Mouse (Mus musculus) cerebellum, adult 9-11 months (tissue): ENCODE results near the gene Tab1.
A peak's percentile ranks its signal among the peaks of the same experiment; 100 is the strongest.

Experiments used
- DNase-seq: peaks from one replicate; pipeline ENCODE4 v3.0.0; 2022

Tab1 gene

DNA sequence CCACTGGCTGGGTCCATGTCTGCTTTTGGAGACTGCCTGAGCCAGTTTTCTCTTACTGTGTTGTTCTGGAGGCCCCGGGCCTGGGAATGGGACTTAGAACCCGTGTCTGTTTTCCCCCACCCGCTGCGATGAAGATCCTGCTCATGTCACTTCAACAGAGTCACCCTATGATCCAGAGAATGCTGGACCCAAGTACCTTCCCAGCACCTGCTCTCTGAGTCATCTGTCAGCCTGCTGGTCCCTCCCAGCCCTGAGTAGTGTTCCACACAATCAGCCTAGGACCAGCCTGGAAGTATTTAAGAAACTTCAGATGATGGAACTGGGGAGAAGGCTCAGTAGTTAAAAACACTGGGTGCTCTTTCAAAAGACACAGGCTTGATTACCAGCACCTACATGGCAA lies 30.8 kb downstream of the Tab1 start:
- DNase-seq, result no peak

DNA sequence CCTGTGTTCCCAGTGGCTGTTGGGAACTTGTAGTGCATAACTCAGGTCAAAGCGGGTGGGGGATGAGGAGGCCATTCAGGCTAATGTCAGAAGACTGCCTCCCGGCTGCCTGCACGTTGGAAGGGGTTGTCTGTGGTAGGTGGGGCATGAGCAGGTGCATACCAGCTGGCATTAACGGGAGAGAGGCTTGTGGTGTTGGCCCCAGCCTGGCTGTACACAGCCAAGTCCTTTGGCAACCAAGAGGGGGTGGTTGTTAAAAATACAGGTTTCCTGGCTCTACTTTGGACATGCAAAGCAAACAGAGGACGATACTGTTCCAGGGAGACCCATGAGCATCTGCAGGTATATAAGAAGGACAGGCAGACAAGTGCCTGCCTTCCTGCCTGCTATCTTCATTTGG lies 32.5 kb downstream of the Tab1 start:
- DNase-seq, result peak; percentile 92

DNA sequence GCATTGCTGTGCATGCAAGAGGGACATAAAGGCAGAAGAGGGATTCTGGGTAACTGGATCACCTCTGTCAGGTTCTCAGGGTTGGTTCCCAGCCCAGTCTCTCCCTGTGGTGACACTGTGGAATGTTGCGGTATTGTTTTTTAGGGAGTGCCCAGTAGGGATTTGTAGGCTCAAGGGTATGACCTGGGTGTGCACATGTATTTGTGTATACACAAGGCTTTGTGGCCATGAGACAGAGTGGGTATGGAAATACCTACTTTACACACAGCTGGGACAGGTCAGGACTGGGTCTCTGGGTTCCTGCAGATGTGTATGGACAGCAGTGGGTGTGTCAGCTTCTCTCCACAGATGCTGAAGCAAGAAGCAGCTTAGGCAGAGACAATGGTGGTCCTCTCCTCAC lies 36.6 kb downstream of the Tab1 start:
- no peak for DNase-seq

DNA sequence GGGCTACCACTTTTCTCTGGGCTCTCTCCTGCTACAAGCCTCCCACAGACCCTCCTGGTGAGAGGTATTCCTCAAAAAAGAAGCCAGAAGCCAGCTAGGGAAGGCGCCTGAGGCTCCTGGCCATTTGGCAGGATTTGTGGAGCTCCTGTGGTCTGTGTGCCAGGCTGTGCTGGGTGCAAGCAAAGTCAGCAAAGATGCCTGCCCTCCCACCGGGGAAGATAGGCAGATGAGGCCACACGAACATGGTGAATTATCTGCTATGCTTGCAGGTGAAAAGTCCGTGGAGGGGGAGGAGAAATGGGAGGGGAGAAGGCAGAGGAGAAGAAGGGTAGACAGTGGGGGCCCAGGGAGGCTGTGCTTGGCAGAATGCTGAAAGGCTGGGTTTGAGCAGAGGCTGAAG lies 37.4 kb downstream of the Tab1 start:
- peak; percentile 73 for DNase-seq

DNA sequence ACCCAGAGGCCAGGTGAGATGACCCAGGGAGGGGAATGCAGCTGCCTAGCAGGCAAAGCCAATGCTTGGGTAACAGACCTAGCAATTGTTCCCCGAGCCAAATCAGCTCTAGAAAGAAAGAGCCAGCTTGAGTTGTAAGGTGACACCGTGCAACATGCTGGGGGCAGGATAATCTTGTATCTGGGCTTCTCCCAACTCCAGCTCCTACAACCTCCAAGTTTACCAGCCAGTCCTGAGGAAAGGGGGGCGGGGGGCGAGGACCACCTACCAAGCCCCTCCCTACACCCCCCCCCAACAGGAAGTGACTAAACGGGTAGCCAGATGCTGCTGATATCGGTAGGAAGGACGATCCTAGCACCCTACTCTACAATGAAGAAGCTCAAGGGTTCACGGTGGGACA lies 38.4 kb downstream of the Tab1 start:
- DNase-seq, result no peak

DNA sequence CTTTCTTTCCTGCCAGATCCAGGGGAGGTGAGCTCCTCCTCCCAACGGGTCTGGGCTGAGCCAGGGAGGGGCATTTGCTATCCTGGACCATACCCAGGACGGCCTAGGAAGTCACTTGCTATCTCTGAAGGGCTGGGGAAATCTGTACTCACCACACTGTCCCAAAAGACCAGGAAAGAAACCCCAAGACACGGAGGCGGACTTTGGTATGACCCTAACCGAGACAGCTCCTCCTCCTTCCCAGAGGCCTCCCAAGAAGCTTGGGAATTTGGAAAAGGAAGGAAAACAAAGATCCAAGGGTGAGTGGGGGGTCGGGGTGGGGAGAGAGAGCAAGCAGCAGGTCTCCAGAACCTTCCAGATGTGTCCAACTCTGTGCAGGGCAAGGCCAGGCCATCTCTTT lies 38.9 kb downstream of the Tab1 start:
- peak; percentile 48 for DNase-seq

DNA sequence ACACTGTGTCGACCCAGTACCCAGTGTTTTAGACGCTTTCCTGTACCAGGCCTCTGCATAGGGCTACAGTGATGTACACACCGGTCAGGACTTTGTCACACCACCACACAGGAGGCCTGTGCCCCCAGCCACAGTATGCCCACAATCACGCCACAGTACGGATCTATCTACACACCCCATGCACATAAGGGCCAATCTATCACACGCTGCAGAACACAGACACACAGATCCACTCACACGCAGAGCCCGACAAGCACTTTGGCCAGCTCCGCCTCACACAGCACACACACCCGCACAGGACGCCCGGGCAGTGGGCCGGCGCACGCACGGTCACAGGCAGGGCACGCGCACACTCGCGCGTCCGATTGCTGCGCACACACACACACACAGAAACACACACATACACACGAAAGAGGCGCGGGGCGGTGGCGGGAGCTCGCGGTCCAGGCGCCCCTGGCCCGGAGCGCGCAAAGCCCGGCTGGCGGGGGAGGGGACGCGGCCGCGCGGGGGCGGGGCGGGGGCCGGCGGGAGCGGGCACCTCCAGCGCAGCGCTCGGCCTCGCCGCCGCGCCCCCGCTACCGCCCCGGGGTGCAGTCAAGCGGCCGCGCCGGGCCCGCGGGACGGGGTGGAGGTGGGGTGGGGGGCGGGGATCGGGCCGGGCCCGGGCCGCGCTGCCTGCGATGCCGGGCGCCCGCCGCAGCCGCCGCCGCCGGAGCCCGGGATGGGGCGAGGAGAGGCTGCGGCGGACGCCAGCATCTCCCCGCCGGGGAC lies 40.3 kb downstream of the Tab1 start, which contains the start of gene Mgat3:
Gene Mgat3 (plus strand): TSS at position 721 of the 771 bp plus-strand sequence.
- DNase-seq, result peak; percentile 81

DNA sequence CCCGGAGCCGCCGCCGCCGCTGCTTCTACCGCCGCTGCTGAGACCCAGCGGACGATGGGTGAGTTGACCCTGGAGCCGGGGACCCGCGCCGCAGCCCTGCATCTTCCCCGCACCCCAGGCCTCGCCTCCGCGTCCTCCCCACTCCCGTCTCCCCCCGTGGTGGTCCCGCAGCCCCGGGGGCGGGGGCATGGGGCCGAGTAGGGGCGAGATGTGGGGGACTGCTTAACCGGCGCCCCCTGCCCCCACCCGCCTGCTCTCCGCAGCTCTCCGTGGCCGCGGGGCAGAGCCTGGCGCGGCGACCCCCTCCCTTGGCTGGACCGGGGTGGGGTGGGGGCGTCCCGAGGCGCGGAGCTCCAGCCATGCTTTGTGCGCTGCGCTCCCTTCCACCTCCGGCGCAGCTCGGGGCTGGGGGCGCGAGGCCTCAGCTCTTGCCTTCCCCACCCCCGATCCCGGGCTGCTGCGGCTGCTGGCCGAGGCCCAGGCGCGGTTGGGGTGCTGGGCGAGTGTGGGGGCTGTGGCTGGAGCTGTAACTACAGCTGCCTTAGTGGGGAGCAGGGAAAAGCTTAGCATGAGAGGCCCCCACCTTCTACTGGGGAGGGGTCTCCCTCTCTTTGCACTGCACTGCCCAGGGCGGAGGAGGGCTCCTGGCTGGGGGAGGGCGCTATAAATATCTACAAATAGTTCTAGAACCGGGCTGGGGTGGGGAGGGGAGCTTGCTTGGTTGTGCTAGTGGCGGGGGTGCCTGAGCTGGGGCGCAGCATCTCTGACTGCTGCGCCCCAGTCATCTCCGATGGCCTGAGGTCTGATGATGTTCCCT lies 41.1 kb downstream of the Tab1 start:
- DNase-seq, result peak; percentile 79

DNA sequence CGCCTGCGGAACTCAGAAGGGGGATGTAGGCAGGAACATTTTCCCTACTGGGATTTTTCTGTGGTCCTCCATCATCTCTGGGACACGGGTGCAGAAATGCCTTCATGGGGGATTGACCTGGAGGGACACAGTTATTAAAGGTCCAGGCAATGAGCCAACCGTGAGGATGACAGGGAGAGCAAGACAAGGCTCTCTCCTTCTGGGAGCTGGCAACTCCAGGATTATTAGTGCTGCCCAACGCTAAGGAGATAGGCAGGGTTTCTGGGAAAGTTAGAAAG lies 41.6 kb downstream of the Tab1 start:
- DNase-seq, result peak; percentile 77

DNA sequence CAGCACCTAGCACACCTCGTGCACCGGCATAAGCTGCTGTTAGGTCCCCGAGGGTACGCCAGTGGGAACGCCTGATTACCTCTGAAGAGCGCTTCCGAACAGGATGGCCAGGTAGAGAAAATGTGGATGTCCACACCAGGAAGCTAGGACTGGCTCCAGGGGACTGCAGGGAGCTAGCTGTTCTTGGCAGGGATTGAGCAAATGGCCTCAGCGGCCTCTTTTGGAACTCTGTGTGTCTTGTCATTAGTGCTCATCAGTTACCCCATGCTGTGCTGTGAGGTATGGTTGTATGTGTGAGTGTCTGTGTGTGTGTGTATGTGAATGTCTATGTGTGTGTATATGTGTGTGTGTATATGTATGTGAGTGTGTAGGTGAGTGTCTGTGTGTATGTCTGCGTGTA lies 42.4 kb downstream of the Tab1 start:
- peak; percentile 84 for DNase-seq

DNA sequence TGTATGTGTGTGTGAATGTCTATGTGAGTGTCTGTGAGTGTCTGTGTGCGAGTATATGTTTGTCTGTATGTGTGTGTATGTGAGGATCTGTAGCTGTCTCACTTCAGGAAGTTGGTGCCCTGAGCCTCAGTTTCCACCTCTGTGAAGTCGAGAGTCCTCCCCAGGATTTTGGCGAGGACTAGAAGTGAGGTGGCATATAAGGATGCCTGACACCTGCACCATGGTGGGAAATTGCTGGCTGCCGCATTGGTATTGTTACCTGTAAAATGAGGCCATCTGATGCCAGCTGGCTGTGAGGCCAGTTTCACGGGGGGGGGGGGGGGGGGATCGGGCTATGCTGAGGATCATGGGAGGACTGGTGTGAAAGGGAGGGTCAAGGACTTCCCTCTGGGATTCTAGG lies 42.8 kb downstream of the Tab1 start:
- peak; percentile 55 for DNase-seq

DNA sequence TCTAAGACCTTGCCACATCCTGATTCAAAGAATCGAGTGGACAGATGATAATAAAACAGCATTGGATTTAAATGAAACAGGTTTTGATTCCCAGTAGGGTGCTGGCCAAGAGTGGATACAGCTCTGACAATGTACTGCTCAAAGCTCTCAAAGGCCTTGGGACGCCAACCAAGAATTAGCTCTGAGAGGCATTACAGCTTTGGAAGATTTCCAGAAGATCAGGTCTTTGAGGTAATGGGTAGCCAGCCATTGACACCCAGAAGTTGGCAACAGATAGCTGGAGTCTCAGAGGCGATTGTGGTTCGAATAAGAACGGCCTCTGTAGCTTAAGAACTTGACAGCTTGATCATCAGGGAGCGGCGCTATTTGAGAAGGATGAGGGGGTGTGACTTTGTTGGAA lies 48.6 kb downstream of the Tab1 start:
- DNase-seq, result no peak

DNA sequence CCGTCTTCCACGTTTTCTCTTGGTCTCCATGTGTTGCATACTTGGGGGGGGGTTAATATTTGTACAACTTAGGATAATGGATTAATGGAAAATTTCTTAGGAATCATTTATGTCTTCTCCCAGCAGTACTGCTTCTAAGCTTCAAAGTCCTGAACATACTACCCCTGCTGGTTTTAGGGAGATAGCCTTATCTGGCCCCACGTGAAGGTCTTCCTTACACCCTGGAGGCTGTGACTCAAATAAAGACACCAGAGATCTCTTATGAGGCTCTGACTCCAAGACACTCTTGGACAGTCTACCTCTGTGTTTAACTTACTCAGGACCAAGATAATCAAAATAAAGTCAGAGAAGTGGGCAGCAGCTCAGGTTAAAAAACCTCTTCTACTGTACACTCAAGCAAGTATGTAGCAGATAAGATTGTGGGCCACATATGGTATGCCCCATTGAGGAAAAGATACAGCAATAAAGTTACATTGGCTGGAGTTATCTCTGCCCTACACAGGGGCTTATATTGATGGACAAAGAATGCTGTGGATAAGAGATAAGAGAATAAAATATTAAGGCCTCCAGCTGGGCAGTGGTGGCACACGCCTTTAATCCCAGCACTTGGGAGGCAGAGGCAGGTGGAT lies 49.3 kb downstream of the Tab1 start:
- DNase-seq, result no peak

DNA sequence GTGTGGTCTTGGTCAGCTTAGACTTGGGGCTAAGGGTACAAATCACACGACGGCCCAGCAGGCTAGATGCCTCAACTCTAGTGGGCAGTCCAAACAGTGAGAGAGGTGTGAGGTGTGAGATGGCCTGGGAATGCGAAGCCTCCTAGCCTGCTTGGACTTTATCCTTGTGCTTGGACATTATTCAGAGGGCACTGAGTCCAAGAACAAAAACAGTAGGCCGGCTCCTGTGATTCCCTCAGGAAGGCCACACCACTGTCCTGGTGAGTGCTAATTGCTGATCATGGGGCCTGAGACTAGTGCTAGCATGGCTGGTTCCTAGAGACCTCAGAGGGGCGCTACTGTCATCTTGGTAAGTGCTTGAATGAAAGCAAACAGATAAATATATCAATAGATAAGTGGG lies 56.0 kb downstream of the Tab1 start:
- no peak for DNase-seq

DNA sequence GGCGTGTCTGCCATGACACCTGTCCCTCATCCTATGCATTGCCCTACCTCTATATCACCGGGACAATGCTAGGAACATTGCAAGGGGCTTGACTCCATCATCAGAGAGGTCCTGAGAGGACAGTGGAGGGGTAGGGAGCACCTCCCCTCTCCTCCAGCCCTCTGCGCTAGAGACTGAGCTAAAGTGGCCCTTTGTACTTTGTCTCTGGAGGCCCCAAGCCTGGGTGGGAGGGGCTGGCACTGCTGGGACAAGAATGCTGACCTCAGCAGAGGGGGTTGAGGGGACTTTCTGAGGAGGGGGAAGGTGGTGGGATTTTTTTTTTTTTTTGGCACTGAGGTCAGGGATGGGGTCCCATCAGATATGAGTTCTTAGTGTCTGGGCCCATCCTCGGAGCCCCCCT lies 57.1 kb downstream of the Tab1 start:
- no peak for DNase-seq

DNA sequence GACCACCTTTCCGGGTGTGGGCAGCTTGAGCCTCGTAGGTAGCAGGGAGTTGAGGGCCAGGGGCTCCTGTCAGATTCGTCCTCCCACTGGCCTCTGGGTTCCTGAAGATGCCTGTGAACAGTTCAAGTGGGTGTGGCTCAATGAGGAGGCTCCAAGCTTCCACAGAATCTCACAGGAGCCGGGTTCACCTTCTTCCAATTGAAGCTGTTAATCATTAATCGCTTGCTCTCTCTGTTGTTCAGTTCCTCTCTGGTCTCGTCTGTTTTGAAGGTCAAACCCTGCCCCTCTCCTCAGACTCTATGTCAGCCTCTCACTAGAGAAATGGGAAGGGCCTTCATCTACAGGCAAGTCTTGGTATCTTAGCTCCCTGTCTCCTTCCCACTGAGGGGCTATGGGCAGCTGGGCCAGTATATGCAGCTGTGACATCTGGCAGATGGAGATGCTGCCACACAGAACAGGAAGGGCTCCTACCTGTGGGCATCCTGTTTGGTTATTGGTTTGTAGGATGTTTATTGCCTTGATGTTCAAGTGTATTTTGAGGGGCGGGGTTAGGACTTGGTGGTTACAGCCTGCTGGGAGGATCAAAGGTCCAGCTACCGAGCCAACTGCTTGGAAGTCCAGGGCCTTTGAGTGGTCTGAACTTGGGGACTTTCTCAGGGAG lies 58.8 kb downstream of the Tab1 start:
- no peak for DNase-seq

DNA sequence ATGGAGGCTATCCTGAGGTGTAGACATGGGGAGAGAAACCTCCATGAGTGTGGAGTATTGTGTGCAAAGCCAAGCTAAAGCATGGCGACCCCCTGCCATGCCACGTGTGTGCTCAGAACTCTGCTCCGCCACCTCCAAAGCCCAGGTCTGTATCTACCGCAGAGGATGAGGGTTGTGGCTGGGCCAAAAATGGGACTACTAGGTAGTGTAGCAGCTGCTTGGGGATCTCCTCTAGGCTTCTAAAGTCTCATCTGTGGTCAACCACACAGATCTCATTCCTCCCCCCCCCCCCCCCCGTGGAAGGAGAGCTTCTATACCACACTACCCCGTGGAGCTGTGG lies 59.3 kb downstream of the Tab1 start:
- DNase-seq, result no peak

DNA sequence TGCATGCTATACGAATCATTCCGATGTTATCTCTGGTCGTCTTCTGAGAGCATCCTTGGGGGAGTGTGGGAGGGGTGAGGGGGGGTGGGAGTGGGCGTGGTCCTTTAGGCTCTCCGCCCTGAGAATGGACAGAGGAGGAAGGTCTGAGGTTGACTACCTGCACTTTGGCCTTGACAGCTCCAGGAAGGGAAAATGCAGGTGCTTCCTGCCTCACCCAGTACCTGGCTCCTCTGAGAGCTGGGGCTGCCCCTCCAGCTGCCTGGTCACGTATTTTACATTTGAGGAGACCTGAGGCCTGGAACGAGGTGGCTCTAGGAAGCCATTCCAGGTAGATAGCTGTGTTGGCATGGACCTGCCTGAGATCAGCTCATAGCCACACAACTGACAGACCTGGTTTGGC lies 59.9 kb downstream of the Tab1 start:
- DNase-seq, result no peak

DNA sequence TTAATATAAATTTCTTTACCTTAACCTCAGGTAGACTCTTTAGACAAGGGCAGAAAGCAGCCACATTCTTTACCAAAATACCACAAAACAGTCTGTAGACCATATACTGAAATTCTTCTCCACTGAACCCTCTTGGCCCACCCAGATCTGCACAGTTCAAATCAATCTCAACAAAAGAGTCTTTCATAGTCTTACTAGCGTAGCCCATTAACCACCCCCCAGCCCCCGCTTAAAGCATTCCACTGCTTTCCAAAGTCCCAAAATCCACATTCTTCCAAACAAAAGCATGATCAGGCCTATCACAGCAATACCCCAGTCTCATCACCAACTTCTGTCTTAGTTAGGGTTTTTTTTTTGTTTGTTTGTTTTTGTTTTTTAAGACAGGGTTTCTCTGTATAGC lies 66.6 kb downstream of the Tab1 start:
- DNase-seq, result no peak

DNA sequence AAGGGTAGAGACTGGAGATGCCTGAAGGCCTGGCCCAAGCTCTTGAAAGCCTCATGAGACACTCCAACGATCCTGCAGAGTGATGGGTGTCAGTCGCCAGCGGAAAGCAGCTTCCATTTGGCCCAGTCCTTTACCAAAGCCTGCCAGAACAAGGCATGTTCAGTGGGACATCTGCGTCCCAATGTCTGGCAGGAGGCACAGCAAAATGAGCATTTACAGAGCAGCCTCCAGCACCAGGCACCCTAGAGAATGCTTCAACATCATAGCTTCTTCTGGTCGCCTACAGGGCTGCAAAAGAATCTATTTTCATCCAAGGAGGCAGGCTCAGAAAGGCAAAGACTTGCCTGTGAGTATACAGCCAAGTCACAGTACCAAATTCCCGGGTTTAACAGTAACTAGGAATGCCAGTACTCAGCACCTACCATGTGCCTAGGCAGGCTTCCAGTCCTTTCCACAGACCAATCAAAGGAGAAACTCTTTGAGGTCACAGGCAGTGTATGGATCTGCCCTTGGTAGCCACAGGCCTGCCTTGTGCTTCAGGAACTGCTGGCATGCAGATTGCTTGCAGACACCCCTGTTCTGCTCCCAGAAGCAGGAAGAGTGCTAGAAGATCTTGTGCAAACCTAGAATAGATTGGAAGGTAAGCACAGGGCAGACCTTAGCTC lies 69.3 kb downstream of the Tab1 start:
- DNase-seq, result no peak

DNA sequence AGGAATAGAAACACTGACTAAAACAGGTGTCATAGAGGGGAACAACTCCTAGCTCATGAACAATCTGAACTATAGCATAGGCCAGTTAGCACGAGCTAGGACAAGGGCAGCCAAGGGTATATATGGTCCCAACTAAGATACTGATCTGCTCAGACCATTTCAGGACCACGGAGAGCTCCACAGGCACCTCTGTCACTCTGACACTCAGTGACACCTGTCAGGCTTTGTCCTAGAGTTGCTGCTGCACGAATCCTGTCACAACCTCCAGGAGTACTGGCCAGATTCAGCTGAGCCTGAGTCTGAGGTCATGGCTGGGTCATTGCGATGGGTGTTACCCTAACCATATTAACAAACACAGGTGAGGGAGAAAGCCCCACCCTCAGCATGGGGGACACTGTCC lies 70.5 kb downstream of the Tab1 start:
- no peak for DNase-seq

DNA sequence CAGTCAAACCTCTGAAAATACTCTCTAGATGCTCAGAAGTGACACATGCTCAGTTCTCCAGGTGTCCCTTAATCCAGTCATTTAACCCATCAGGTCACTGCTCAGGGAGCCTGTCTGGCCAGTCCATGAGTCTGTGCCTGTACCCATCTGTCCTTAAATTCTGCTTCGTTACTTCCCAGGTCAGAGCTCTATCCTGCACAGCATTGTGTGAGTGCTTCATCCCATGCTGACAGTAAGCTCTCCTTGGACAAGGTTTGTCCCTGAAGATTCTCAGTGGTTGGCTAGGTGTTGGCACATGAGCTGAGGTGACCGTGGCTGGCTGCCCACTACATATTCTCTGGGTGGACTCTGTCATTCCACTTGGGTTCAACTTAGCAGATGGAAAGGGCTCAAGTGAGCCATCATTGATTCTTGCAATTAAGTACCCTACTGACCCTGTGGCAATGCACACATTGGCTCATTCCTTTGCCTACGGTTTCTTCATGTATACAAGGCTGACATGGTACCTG lies 73.2 kb downstream of the Tab1 start:
- DNase-seq, result peak; percentile 48

DNA sequence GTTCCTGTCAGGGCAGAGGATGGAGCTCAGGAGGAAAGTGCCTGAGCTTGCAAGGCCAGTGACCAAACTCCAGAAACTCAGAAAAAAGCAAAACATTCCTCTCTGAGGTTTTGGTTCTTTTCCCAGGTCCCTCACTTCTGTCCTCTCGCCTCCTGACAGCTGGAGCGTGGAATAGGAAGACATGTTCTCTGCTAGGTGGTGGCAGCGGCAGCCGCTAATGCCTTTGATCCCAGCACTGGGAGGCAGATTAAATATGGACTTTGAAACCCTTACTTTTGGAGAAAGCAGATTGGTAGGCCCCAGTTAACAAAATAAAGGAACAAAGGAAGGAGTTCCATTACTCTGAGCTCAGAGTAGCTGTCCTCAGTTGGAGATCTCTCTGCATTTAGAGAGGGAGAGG lies 75.5 kb downstream of the Tab1 start:
- no peak for DNase-seq
